1 mouse cellular context compared by ENCODE assay signal in genomic region chr14:20217299-20217864, GRCm38 (mm10).
A peak's percentile ranks its signal among the peaks of the same experiment; 100 is the strongest.
TF ChIP-seq lines count a peak whose summit lies in the region.

No protein-coding gene starts in this region.

TF ChIP-seq in MEL, 35 proteins besides CTCF, POLR2A, EP300 and RAD21 (continued from another document):
- TF ChIP-seq ZNF384 (IDR thresholded peaks at IDR 0.05; ENCODE audit: low read depth, low read length): peak; percentile 62
- no peak for TF ChIP-seq GABPA (IDR thresholded peaks at IDR 0.05; ENCODE audit: low read depth, low read length)
